Mouse (Mus musculus): ENCODE results near the gene Ndufa4.

DNA sequence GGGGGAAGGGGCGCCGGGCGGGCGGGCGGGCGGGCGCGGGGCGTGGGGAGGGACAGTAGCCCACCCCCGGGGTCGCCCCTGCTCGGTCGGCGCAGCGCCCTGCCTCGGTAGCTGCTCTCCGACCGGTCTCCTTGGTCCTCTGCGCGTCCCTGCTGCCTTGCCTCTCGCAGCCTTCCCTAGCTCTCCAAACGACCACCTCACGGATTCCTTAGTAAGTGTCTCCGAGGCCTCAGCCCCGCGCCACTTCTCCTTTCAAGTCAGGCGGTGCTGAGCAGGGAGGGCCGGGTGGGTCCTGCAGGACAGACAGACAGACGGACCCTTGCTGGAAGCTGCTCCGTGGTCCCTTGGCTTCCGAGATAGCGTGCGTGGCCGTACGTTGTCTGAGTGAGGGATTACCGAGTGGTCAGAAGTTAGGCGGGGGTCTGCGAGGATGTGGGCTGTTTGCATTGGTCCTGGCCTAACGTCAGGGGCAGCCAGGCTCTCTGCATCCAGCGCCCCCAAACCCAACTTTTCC, 18.8 kb upstream of the Ndufa4 start:
- TF ChIP-seq CTCF (IDR thresholded peaks at IDR 0.05; ENCODE audit: low read depth), result no peak
- no peak for TF ChIP-seq EP300 (IDR thresholded peaks at IDR 0.05; ENCODE audit: low read depth)
